ENCODE assay signal across 8 mouse cellular contexts in the genomic region with DNA sequence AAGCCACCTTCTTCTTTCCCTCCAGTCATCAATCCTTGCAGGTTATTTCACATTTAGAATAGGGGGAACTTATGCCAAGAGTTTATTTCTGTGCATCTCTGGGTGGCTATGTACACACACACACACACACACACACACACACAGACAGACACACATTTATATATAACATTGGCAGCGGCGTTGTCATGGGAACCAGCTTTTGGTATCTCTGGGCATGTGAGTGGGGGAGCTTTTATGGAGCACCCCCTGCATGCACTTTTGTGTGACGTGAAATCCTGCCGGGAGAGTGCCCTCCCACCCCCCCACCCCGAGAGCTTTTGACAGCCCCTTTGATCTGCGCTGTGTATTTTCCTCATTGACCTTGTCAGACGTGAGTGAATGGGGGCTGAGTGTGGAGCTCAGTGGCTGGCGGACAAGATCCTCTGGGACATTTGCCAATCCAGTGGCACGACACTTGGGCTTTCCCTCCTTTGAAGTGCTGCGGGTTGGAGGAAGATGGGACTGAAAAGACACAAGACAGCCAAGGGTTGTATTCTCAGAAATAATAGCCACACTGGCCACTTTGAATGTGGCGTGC. TPM values are rescaled to one million over a fixed set of nuclear protein-coding genes. Genes with fewer than 3 reads are reported as not detected.
A peak's percentile ranks its signal among the peaks of the same experiment; 100 is the strongest.
DNase-seq lines count a peak whose midpoint lies in the region; ATAC-seq lines count a peak whose summit lies in the region.
"Not testable (repeated sequence)": the region's sequence is repeated elsewhere in the genome, so short reads cannot be mapped to it uniquely, and the experiment has no call there.

No protein-coding gene starts in this region.

- WGBS in forebrain, embryonic 11.5 days = no CpG with 5 or more reads among the region's 11 CpGs
- no CpG with 5 or more reads among the region's 11 CpGs for WGBS in forebrain, embryonic 15.5 days
- no CpG with 5 or more reads among the region's 11 CpGs for WGBS in heart, embryonic 16.5 days
- WGBS in hindbrain, embryonic 14.5 days = no CpG with 5 or more reads among the region's 11 CpGs
- no CpG with 5 or more reads among the region's 11 CpGs for WGBS in lung, embryonic 15.5 days
- no CpG with 5 or more reads among the region's 11 CpGs for WGBS in midbrain, embryonic 12.5 days
- WGBS in midbrain, embryonic 16.5 days = no CpG with 5 or more reads among the region's 11 CpGs
- no CpG with 5 or more reads among the region's 11 CpGs for WGBS in neural tube, embryonic 13.5 days

- not testable (repeated sequence) for H3K36me3 ChIP-seq in forebrain, embryonic 11.5 days (ENCODE audit: control insufficient read depth, insufficient read depth, low read length); forebrain, embryonic 15.5 days; heart, embryonic 16.5 days (ENCODE audit: control insufficient read depth, insufficient read depth); hindbrain, embryonic 14.5 days (replicated peaks; ENCODE audit: control insufficient read depth, insufficient read depth); lung, embryonic 15.5 days; midbrain, embryonic 12.5 days; midbrain, embryonic 16.5 days (ENCODE audit: control insufficient read depth, insufficient read depth, low read length); neural tube, embryonic 13.5 days

- H3K9me3 ChIP-seq in forebrain, embryonic 11.5 days (ENCODE audit: control insufficient read depth, low read length); forebrain, embryonic 15.5 days; heart, embryonic 16.5 days (replicated peaks; ENCODE audit: control insufficient read depth, low read length); hindbrain, embryonic 14.5 days (ENCODE audit: control insufficient read depth, low read length); lung, embryonic 15.5 days; midbrain, embryonic 12.5 days; midbrain, embryonic 16.5 days (replicated peaks; ENCODE audit: control insufficient read depth, low read length, poor library complexity, severe bottlenecking); neural tube, embryonic 13.5 days: not testable (repeated sequence)

- not testable (repeated sequence) for H3K9ac ChIP-seq in forebrain, embryonic 11.5 days (ENCODE audit: low read length); forebrain, embryonic 15.5 days (replicated peaks); heart, embryonic 16.5 days (ENCODE audit: low read length); hindbrain, embryonic 14.5 days; lung, embryonic 15.5 days; midbrain, embryonic 12.5 days (replicated peaks); midbrain, embryonic 16.5 days (ENCODE audit: low read depth, low read length); neural tube, embryonic 13.5 days

- H3K4me2 ChIP-seq in forebrain, embryonic 11.5 days (ENCODE audit: low read depth, low read length, severe bottlenecking); forebrain, embryonic 15.5 days (replicated peaks); heart, embryonic 16.5 days (ENCODE audit: low read depth, low read length); hindbrain, embryonic 14.5 days (replicated peaks); lung, embryonic 15.5 days; midbrain, embryonic 12.5 days (replicated peaks); midbrain, embryonic 16.5 days (ENCODE audit: low read length); neural tube, embryonic 13.5 days: not testable (repeated sequence)

- H3K4me3 ChIP-seq in forebrain, embryonic 11.5 days (ENCODE audit: low read depth, low read length); forebrain, embryonic 15.5 days; heart, embryonic 16.5 days (ENCODE audit: low read length); hindbrain, embryonic 14.5 days (replicated peaks; ENCODE audit: low read length); lung, embryonic 15.5 days; midbrain, embryonic 12.5 days; midbrain, embryonic 16.5 days (ENCODE audit: low read depth, low read length); neural tube, embryonic 13.5 days: not testable (repeated sequence)

- DNase-seq in forebrain, embryonic 11.5 days (ENCODE audit: low spot score); hindbrain, embryonic 14.5 days (ENCODE audit: low spot score): not testable (repeated sequence)

- peak; percentile 69 for ATAC-seq in forebrain, embryonic 11.5 days (replicated peaks; ENCODE audit: low FRiP score)
- peak; percentile 60 for ATAC-seq in forebrain, embryonic 15.5 days (replicated peaks)
- peak; percentile 70 for ATAC-seq in heart, embryonic 16.5 days (replicated peaks; ENCODE audit: extremely low read depth, insufficient read depth, low FRiP score)
- peak; percentile 47; the same call in 1 of the 2 replicates for ATAC-seq in hindbrain, embryonic 14.5 days (ENCODE audit: low FRiP score)
- peak; percentile 44; the same call in 1 of the 2 replicates for ATAC-seq in lung, embryonic 15.5 days (ENCODE audit: borderline replicate concordance, extremely low read depth, low FRiP score, low TSS enrichment)
- ATAC-seq in midbrain, embryonic 12.5 days (ENCODE audit: low FRiP score, low read depth) = peak; percentile 61
- ATAC-seq in midbrain, embryonic 16.5 days = peak; percentile 52
- ATAC-seq in neural tube, embryonic 13.5 days (ENCODE audit: low read depth) = peak; percentile 37

- H3K27me3 ChIP-seq in forebrain, embryonic 11.5 days (ENCODE audit: control insufficient read depth, insufficient read depth, low read length); forebrain, embryonic 15.5 days; heart, embryonic 16.5 days (ENCODE audit: control insufficient read depth, insufficient read depth, low read length); hindbrain, embryonic 14.5 days (ENCODE audit: control insufficient read depth, insufficient read depth, low read length); lung, embryonic 15.5 days; midbrain, embryonic 12.5 days; midbrain, embryonic 16.5 days (ENCODE audit: control insufficient read depth, insufficient read depth, low read depth, low read length); neural tube, embryonic 13.5 days: not testable (repeated sequence)

- H3K27ac ChIP-seq in forebrain, embryonic 11.5 days (ENCODE audit: low read depth, low read length); forebrain, embryonic 15.5 days (replicated peaks); heart, embryonic 16.5 days (ENCODE audit: low read length); hindbrain, embryonic 14.5 days; lung, embryonic 15.5 days; midbrain, embryonic 12.5 days (replicated peaks); midbrain, embryonic 16.5 days (ENCODE audit: low read length); neural tube, embryonic 13.5 days (replicated peaks): not testable (repeated sequence)

- H3K4me1 ChIP-seq in forebrain, embryonic 11.5 days (replicated peaks; ENCODE audit: control insufficient read depth, insufficient read depth, low read length); forebrain, embryonic 15.5 days; heart, embryonic 16.5 days (ENCODE audit: control insufficient read depth, insufficient read depth, low read length); hindbrain, embryonic 14.5 days (replicated peaks; ENCODE audit: control insufficient read depth, insufficient read depth, low read length); lung, embryonic 15.5 days; midbrain, embryonic 12.5 days; midbrain, embryonic 16.5 days (ENCODE audit: control insufficient read depth, insufficient read depth, low read length); neural tube, embryonic 13.5 days (replicated peaks): not testable (repeated sequence)

RNA-seq across cellular contexts. Expression of a gene that starts 22.1 kb away (rescaled TPM):
- polyA plus RNA-seq in forebrain, embryonic 11.5 days (2014; fragmentation: Nextera tagmentation; extraction: Ambion mirVana) = 57.3 and 57.6 TPM in 2 replicates
- 48.6 and 49.7 TPM in 2 replicates for polyA plus RNA-seq in forebrain, embryonic 15.5 days (2015; fragmentation: Nextera tagmentation; extraction: Ambion mirVana)
- 18.9 and 20.3 TPM in 2 replicates for polyA plus RNA-seq in heart, embryonic 16.5 days (2015; fragmentation: Nextera tagmentation; extraction: Ambion mirVana)
- polyA plus RNA-seq in hindbrain, embryonic 14.5 days (2014; fragmentation: Nextera tagmentation; extraction: Ambion mirVana) = 59.7 and 65.3 TPM in 2 replicates
- 26.6 and 29.6 TPM in 2 replicates for polyA plus RNA-seq in lung, embryonic 15.5 days (2015; fragmentation: Nextera tagmentation; extraction: Ambion mirVana)
- polyA plus RNA-seq in midbrain, embryonic 12.5 days (2016; fragmentation: Nextera tagmentation; extraction: Ambion mirVana) = 61.6 and 62.8 TPM in 2 replicates
- polyA plus RNA-seq in midbrain, embryonic 16.5 days (2015; fragmentation: Nextera tagmentation; extraction: Ambion mirVana) = 48.7 and 54.1 TPM in 2 replicates
- polyA plus RNA-seq in neural tube, embryonic 13.5 days (2015; fragmentation: Nextera tagmentation; extraction: Ambion mirVana) = 51.1 TPM in 2 replicates
